Mouse (Mus musculus) layer of hippocampus, postnatal 36 days (tissue): Measurements from ENCODE around the gene Kif1c. TPM values are rescaled to one million over a fixed set of nuclear protein-coding genes. Genes with fewer than 3 reads are reported as not detected.

Experiments
- DNase-seq, 2 experiments: peaks; one replicate each; pipeline ENCODE4 v3.0.0; 2022
- total RNA-seq, 2 experiments: library from RNA; stranded (reverse); gene quantifications; 2 replicates each; pipeline ENCODE4 v1.2.3; 2021

Gene Kif1c
- total RNA-seq, result 10 to 100 TPM; 75.2 to 83.8 TPM

DNA sequence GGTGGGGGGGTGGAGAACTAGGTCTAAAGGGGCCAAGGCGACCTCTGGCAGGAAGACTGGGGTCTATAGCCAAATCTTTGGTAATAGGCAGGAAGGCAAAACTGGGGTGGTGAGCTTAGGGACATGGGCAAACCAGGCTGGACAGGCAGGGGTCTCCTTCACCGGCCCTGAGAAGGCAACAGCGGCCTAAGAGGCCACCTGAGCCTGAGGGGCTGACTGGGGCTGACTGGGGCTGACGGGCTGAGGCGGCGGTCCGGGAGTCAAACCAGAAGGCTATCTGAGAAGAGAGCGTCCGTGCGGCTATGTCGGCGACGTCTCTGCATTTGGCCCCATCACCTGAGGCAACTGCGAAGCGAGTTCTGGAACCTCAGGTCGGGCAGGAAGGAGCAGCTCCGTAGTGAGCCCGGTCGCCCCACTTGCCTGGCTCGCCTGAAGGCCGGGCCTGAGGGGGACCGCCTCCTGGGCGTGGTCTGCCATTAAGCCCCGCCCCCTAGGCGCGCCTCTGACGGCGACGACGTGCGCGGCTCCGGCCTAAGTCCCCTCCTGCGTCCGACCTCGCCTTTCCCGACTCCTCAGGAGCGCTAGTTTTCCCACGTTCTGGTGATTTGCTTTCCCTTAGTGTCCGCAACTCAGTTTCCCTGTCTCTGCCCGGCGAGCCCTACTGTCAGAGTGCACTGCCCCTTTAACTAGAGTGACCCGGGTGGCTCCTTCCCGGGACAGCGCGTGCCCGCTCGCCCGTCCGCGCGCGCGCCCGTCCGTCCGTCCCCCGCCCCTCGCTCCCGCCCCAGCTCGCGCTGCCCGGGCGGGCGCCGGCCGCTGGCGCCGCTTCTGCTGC lies at the start of gene Kif1c, which contains the start of gene Inca1:
Gene Kif1c (plus strand): TSS at position 827 of the 835 bp plus-strand sequence.
Gene Inca1 (minus strand): TSS at position 434 of the 835 bp plus-strand sequence.
- DNase-seq, result peak; percentile 94 to 95

DNA sequence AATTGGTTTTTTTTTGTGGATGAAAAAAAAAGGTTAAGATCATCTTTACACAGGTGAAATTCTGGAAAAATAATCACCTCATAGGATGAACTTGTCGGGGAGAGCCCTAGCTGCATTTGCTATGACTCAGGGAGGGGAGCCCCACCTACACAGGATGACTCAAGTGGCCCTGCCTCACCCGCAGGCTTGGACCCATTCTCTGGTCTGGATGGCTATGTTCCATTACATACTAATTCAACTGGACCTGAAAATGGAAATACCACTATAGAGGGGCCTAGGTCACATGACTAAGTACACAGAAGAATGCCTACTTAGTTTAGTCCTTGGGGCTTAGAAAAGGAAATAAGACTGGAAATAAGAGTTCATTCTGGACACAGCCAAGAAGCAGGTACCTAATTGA lies 49.0 kb upstream of the Kif1c start:
- DNase-seq, result no peak

DNA sequence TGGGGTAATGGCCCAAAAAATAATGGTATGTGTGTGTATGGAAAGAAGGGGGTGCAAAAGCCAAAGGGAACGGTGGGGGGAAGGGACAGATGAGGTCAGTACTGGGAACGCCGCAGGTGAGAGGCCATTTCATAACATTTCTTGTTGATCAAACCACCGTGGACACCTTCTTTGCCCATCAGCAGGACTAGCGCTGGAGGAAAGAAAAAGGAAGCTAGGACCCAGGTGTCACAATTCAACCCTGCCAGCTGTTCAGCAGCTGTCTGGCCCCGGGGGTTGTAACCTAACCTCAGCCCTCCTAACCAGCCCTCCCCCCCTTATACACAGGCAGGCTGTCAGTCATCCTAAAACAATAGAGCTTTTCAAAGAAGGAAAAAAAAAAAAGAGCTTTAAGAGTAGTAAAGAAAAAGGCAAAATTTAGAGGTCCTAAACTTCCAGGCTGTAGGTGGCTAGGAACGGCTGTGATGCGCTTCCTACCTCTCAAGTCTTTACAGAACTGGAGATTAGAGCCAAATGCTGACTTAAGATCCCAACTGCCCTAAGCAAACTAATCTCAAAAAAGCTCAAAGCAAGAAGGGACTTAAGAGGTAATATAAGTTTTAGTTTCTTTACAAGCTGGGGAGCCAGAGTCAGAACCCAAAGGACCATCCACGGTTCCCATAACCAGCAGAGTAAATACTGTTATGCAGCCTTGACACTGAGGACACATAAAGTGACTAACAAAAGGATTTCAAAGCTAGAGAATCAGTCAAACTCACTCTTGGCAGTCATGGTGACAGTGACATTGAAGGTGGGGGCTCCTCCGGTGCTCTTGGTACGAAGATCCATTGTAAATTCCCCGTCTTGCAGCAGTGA lies 48.1 kb upstream of the Kif1c start:
- no peak for DNase-seq

DNA sequence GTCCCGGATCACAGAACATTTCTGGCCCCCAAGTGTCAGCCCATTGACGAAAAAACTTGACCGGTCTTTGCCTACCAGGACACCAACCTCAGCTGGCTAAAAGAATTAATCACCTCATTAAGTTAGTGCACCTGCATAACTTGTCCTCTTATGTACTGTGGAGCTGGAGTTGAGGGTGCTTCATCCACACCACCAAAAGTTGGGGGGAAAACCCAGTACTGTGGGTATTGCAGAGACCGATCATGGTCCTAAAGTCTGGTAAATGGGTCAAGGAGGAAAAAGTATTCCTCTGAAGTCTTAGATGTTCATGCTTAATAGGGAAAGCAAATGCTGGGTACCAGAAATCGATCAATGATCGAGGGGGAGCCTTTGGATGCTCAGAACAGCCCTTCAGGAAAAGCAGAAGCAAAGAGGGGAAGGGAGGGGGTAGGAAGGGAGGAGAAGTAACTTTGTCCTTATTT lies 47.4 kb upstream of the Kif1c start:
- DNase-seq, result no peak

DNA sequence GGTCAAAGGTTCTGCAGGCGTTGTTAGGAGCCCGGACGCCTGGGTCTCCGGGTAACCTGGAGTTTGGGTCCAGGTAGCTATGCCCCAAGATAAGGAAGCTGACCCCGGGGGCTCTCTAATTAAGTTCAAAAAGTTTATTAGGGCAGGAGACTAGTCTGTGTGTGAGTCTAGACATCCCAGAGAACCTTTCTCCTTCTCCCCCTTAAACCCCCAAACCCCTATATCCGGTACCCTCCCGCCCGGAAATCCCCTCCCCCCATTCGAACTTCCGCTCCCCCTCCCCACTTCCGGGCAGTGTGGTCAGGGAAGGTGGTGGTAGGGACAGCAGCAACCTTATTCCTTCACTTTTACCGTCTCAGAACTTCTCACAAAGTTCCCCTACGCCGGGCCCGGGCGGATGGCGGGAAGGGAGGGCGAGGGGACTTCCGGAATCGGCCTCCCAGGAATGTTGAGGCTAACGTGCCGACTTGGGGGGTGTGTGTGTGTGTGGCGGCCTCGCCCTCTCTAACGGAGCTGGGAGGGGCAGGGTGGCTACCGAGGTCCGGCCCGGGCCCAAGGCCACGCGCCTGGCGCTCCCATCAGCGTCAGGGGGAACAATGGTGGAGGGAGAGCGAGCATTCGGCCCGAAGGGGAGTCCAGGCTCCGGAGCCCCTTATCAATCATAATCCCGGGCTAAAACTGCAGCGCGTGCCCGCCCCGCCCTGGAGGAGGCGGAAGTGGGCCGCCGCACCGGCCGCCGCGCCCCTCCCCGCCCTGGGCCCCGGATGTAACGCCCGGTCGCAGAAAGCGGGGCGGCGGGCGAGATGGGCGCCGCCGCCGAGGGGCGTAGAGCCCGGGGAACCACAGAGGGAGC lies 46.8 kb upstream of the Kif1c start:
- no peak for DNase-seq

DNA sequence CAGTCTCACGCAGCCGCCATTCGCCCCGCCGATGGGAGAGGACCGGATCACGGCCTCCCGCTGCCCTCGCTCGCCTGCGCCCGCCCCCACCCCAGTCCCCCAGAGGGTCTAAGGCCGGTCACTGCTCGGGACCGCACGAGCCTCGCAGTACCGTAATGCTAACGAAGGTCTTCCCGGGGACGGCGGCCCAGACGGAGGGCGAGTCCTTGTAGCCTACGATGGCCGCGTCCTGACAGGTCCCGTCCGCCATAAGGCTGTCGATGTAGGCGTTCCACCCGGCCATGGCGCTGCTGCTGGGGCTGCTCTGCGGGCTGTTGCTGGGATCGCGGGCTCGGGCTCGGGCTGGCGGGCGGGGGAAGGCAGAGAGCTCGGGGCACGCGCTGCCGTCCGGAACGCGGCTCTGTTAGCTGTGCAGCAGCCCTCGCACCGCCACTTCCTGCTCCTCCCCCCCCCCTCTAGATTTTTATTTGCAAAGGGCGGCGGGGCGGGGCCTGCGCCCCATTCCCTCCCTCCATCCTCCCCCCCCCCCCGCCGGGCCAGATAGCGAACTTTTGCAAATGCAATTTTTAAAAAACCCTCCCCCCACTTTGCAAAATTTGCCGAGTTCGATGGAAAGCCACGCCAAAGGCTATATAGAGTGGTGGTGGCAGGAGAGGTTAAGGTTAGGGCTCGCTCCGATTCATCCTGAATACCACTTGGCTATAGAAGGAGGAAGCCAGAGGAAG lies 46.0 kb upstream of the Kif1c start, which contains the start of gene Pfn1:
Gene Pfn1 (minus strand): TSS at position 447 of the 725 bp plus-strand sequence.
- DNase-seq, result peak; percentile 66 to 72

DNA sequence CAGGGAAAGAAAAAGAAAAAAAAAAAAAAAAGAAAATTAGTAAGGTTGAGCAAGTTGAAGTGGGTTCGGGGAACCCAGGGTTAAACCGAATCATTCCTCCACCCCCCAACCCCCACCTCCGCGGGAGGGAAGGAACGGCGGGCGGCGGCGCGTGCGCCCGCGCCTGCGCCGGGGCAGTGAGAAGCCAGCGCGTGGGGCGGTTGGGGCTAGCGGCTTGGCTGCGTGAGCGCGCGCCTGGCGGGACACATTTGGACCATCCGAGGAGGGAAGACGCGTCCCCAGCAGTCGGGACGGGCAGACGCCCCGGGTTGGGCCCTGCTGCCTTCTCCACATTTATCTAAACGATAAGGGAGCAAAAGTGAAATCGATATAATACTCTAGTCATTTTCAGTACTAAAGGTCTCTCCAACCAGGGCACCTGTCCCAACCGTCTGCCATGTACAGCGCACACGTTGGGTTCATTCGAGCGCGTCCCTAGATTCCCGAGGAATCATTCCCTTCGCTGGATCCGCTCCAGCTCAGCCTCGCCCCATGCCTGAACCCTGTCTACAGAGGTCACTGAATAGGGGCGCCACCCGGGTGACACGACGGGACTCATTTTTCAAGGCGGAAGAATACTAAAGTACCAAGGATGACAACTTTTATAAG lies 45.3 kb upstream of the Kif1c start:
- DNase-seq, result peak; percentile 75

DNA sequence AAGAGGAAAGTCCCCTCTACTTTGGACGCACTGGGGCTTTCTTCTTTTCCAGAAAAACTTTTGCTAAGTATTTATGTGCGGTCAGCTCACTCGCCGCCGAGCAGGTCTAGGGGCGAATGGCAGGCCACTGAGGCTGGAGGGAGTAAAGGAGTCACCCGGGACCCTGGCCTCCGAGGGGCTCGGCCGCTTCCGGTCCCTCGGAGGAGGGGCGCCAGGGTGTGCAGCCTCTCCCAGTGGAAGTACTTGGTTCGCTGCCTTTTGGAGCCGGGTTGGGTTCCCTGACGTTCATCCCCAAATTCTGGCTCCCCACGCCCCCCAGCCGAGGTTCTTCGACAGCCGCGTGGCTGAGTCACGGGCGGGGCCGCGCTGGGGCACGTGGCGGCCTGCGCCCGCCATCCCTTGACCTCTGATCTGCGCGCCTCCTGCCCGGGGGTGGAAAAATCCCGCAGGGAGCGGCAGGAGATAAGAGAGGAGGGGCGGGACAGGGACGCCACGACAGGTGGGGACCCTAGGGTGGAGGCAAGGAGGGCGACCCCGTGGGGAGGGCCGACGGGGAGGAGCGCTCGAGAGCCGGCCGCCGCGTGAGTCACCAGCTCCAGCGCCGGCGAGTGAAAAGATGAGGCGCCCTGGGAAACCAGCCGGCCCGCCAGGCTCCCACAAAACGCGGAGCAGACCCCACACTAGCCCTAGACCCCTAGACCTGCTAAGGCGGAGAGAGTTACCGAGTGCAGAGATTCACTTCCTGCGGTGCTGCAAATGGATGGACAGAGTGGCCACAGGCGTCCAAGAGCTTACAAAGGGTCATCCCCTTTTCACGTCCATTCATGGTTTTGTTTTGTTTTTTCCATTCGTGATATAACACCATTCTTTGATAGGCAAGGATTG lies 44.5 kb upstream of the Kif1c start:
- DNase-seq, result no peak

DNA sequence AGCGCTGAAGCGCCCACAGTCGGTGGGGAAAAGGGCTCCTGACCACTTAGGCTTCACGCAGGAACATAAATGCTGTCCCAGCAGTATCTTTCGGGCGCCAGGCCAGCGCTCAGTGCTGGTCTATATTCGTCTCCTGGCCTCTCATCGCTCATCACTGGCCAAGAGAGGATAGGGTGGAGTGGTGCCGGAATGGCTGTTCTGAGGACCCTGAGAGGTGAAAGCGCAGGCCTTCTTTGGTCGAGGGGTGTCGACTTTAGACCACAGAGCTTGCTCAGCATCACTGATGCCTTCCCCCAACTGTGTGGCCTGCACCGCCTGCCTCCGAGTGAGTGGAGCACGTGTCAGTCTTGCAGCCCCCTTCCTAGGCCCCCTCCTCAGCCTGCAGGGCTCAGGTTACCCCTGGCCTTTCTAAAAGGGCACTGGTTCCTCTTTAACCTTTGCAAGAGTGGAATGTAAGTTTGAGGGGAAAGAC lies 43.9 kb upstream of the Kif1c start:
- DNase-seq, result no peak

DNA sequence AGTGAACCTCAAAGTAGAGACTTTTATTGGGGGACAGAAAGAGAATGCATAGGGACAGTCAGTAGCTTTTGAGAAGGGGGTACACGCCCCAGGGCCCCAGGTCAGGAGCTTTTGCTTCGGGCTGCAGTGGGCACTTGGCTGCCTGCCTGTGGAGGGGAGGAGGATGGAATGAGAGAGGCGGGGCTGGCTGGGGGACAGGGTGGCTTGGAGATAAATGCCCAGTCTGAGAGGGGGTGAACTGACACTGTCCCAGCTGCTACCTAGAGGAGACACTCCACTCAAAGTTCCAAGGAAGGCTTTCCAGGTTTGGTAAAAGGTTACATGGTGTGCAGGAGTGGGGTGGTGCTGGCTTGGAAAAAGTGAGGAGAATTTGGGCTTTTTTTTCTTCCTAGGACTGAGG lies 43.4 kb upstream of the Kif1c start, which contains the start of gene Eno3:
Gene Eno3 (plus strand): TSS at position 239 of the 400 bp plus-strand sequence.
- DNase-seq, result no peak

DNA sequence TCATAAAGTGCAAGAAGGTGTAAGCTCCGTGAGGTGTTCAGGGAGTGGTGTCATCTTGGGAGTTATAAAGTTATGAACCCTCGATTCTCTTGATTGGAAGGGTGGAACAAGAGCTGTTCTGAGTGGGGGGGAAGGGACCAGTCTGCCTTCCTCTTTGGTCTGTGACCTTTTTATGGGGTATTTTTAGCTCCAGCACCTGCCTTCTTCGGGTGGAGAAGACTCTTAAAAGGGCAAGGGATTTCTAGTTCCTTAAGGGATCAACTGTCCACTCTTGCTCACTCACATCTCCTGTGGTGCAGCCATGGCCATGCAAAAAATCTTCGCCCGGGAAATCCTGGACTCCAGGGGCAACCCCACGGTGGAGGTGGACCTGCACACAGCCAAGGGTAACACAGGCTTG lies 42.8 kb upstream of the Kif1c start:
- DNase-seq, result no peak

DNA sequence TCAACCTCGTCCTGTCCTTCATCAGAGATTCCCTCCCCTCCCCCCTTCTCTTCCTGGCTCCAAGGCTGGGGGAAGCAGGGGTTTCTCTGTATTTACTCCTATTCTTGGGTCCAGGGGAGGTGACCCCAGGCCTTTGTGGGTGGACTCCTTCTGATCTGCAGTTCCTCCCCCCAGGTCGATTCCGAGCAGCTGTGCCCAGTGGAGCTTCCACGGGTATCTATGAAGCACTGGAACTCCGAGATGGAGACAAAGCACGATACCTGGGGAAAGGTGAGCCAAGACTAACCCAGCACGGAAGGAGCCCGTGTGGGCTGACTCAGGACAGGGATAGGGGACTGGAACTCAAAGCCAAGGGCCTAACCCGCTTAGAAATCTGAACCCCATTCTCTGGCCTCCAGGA lies 42.4 kb upstream of the Kif1c start:
- DNase-seq, result no peak

DNA sequence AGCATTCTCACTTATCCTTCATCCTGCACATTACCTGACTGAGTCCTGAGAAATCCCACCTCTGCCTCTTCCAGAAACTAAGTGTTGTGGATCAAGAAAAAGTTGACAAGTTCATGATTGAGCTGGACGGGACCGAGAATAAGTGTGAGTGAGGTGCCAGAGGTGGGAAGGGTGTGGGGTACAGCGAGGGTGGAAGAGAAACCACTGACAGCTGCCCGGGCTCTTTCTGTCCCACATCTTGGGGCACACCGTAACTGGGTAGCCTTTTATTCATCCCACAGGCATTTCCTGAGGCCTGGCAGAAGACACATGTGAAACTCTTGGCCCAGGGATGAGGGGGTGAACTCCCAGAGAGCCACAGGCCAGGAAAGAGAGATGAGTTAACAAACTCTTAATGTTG lies 41.8 kb upstream of the Kif1c start:
- no peak for DNase-seq

DNA sequence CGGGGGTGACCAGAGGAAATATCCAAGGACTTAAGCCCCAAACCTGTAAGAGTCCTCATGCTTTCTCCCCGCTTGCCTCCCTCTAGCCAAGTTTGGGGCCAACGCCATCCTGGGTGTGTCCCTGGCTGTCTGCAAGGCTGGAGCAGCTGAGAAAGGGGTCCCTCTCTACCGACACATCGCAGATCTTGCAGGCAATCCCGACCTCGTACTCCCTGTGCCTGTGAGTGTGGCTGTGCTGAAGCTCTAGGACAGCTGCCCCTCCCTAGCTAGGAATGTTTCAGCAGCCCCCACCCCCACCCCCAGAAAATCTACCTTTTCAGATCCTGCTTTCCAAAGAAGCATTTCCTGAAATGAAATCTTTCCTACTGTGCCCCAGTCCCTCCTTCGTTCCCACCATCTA lies 41.4 kb upstream of the Kif1c start:
- no peak for DNase-seq

DNA sequence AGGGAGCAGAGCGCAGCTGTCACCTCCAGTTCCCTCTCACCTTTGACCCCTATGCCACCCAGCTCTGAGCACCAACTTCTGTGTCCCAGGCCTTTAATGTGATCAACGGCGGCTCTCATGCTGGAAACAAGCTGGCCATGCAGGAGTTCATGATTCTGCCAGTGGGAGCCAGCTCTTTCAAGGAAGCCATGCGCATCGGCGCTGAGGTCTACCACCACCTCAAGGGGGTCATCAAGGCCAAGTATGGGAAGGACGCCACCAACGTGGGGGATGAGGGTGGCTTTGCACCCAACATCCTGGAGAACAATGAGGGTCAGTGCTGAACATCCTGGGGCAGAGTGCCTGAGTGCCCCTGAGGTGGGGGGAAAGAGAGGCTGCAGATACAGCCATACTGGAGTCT lies 39.8 kb upstream of the Kif1c start:
- DNase-seq, result no peak

DNA sequence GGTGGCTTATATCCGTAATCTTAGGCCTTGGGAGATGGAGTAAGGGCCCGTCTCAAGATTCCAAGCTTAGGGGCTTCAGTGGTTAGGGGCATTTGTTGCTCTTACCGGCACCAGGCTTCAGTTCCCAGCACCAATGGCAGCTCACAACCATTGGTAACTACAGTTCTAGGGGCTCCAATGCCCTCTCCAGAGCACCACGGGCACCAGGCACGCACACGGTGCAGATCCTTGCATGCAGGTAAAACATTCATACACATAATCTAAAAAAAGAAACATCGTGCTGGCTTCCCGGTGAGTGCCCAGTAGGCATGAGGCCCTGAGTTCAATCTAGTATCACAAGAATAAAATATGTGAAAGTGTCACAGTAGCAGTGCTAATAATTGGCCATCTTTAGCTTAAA lies 37.2 kb upstream of the Kif1c start:
- no peak for DNase-seq

DNA sequence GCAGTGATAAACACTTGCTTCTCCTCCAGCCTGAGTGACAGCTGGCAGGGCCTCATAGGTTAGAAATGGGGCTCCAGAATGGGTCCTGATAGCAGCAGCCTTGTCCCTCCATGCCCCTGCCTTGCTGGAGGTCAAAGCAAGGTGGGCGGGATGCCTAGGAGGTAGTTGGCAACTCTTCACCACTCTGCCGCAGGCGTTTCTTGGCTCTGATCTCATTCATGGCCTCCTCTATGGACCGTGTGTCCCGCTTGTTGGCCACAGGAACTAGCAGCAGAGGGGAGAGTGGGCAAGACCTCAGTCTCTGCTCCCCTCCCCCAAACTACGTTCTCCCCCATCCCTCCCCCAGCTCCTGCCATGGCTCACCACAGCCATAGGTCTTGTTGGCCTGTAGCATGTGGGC lies 36.4 kb upstream of the Kif1c start:
- DNase-seq, result no peak

DNA sequence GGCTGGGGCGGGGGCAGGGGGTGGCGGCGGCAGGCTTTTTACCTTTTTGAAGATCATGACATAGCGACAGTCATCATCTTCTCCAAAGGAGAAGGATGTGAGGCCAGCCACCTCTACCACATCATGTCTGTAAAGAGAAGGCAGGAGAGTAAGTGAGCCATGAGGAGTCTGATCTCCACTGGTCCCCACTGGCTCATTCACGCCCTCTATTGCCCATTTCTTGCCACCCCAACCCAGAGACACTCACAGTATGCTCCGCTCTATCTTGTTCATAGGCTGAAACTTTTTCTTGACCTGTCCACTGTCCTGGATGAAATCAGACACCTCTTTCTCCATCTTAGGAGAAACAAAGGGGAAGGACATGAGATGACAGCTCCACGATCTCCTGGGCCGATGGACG lies 35.6 kb upstream of the Kif1c start:
- no peak for DNase-seq

DNA sequence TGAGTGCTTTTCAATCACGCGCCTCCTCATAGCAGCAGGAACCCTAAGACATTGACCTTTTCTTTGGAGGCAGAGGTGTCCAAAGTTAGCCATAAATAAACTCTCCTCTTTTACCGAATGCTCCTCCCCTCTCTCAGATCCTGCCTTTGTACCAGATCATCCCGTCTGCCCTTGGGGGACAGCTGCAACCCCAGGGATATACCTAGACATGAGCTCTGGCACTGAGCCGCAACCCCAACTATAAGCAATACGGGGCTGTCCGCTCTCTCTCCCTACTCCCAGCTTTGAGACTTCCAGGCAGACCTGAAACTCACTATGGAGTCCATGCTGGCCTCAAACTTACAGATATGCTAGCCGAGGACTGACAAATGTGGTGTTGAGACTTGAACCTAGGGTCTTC lies 33.7 kb upstream of the Kif1c start:
- no peak for DNase-seq
